In genomic region chr16:23087712-23088111, GRCm38 (mm10) we compare ENCODE assay signal across 1 mouse cellular context.
TF ChIP-seq lines count a peak whose summit lies in the region.

No protein-coding gene starts in this region.

TF ChIP-seq in CH12.LX, 34 proteins besides CTCF, POLR2A, EP300 and RAD21:
- TF ChIP-seq SMC3 (IDR thresholded peaks at IDR 0.05; ENCODE audit: low read depth, low read length) (peak; percentile 71), ZC3H11A (IDR thresholded peaks at IDR 0.05; ENCODE audit: low read depth, low read length) (peak; percentile 53), MYC (IDR thresholded peaks at IDR 0.05; ENCODE audit: low read depth, low read length) (0 out of 2 replicates have a peak, but pooled peaks have one; percentile 53), JUND (conservative IDR thresholded peaks at IDR 0.05; ENCODE audit: low read depth, low read length) (peak; percentile 55; the same call in 1 of the 2 replicates)
